Mouse (Mus musculus): ENCODE results near the gene Crim1. TPM values are rescaled to one million over a fixed set of nuclear protein-coding genes. Genes with fewer than 3 reads are reported as not detected.

The Crim1 gene
- polyA plus RNA-seq, 1 experiment from 2014 or later, result 5.8 TPM

DNA sequence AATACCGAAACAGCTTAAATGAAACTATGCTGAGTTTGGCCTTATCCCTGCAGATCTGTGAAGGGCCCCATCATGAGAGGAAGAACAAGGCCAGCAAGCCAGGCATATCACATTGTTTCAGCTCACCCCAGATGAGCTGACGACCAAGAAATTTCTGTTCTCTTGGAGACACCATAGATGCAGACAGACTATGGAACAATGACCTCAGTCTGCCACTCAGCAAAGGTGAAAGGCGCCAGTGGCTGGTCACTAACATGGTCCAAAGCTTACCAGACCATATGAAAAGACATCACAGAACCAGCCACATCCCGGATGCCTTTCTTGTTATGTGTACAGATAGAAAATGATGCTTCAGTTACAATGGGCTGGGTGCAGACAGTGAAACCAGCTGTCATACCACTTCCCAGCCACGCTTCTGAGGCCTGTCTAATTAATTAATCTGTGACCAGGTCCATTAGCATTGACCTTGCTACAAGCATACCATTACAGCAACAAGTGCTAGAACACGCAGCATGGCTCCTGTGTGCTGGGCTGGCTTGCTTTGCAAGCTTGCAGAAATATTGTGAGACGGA, 125.8 kb downstream of the Crim1 start:
- no peak overlapping the region for H3K9ac ChIP-seq (ENCODE audit: low read depth, low read length)
- no peaks in the 10 kb centered on the region for H3K9me3 ChIP-seq (ENCODE audit: control insufficient read depth, low read length)
- H3K36me3 ChIP-seq (ENCODE audit: control insufficient read depth, insufficient read depth, low read length), result no peaks in the 10 kb centered on the region
- WGBS, result 54% methylated on average over 7 of the region's 7 CpGs
- H3K27ac ChIP-seq (ENCODE audit: low read depth, low read length), result no peak overlapping the region
- no peaks in the 10 kb centered on the region for H3K27me3 ChIP-seq (ENCODE audit: control insufficient read depth, insufficient read depth, low read length)
- ATAC-seq (ENCODE audit: low FRiP score), result peak; percentile 71
- H3K4me2 ChIP-seq (replicated peaks; ENCODE audit: low read depth, low read length), result no peak overlapping the region
- no peaks in the 10 kb centered on the region for H3K4me1 ChIP-seq (replicated peaks; ENCODE audit: control insufficient read depth, insufficient read depth, low read length)
- H3K4me3 ChIP-seq (ENCODE audit: low read depth, low read length), result no peak overlapping the region
- DNase-seq (ENCODE audit: low spot score), result peak; percentile 25

DNA sequence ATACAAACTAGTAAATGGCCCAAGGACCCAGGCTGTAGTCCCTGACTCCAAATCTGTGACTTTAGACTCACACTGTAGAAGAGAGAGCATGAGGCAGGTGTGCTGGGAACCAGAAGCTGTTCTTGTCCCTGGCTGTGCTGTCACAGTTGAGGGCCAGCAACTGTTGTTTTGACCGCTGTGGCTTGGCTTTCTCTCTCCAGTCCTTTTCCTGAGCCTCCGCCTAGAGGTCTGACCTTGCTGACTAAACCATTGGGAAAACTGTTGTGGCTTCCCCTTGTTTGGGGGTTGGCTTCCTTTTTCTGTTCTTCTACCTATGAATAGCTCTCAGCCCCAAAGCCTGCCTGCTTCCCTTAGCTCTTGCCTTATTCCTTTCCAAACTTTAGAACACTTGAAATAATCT, 126.3 kb downstream of the Crim1 start:
- H3K4me1 ChIP-seq (replicated peaks; ENCODE audit: control insufficient read depth, insufficient read depth, low read length), result no peaks in the 10 kb centered on the region
- H3K4me3 ChIP-seq (ENCODE audit: low read depth, low read length), result no peak overlapping the region
- DNase-seq (ENCODE audit: low spot score), result no peak
- no peaks in the 10 kb centered on the region for H3K27me3 ChIP-seq (ENCODE audit: control insufficient read depth, insufficient read depth, low read length)
- H3K36me3 ChIP-seq (ENCODE audit: control insufficient read depth, insufficient read depth, low read length), result no peaks in the 10 kb centered on the region
- H3K9me3 ChIP-seq (ENCODE audit: control insufficient read depth, low read length), result no peaks in the 10 kb centered on the region
- 77% methylated on average over 2 of the region's 2 CpGs for WGBS
- H3K4me2 ChIP-seq (replicated peaks; ENCODE audit: low read depth, low read length), result no peak overlapping the region
- H3K27ac ChIP-seq (ENCODE audit: low read depth, low read length), result no peak overlapping the region
- no peak for ATAC-seq (ENCODE audit: low FRiP score)
- H3K9ac ChIP-seq (ENCODE audit: low read depth, low read length), result no peak overlapping the region

DNA sequence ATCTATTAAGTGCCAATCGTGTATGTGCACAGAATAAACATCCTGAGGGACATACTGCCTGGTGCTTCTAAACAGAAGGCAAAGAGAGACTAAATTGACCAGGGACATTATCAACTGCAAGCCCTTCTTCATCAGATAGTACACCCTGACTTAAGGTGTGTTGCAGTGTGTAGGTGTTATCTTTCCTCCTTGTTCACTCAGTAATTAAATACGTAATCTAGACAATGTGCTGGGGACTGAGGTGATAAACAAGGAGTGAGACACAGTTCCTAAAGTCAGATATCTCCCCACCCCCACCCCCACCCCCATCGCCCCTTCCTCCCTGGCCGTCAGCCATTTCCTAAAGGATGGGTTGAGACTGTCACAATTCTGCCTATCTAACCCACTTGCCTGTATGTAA, 127.1 kb downstream of the Crim1 start:
- no peaks in the 10 kb centered on the region for H3K36me3 ChIP-seq (ENCODE audit: control insufficient read depth, insufficient read depth, low read length)
- no peak overlapping the region for H3K4me2 ChIP-seq (replicated peaks; ENCODE audit: low read depth, low read length)
- H3K9me3 ChIP-seq (ENCODE audit: control insufficient read depth, low read length), result no peaks in the 10 kb centered on the region
- WGBS, result 80% methylated on average over 4 of the region's 4 CpGs
- H3K27me3 ChIP-seq (ENCODE audit: control insufficient read depth, insufficient read depth, low read length), result no peaks in the 10 kb centered on the region
- ATAC-seq (ENCODE audit: low FRiP score) (no peak), DNase-seq (ENCODE audit: low spot score) (no peak)
- no peak overlapping the region for H3K27ac ChIP-seq (ENCODE audit: low read depth, low read length)
- H3K4me1 ChIP-seq (replicated peaks; ENCODE audit: control insufficient read depth, insufficient read depth, low read length), result no peaks in the 10 kb centered on the region
- no peak overlapping the region for H3K4me3 ChIP-seq (ENCODE audit: low read depth, low read length)
- no peak overlapping the region for H3K9ac ChIP-seq (ENCODE audit: low read depth, low read length)

DNA sequence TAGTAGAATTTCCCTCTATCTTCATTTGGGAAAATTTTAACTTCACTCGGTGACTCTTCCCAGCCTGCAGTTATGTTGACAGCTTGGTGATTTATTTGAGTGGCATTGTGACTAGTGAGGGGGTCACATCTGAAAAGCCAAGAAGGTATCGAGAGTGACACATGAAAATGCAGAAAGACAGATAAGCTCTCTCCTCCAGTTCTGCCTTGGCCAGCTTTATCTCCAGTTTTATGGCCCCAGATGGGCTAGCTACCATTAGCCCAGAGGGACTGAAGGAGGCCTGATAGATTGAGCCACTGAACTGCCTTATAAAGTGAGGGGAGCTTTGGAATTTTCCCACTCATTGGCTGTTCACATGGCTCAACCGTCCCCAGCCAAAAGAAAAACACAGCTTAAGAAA, 128.2 kb downstream of the Crim1 start:
- no peaks in the 10 kb centered on the region for H3K4me1 ChIP-seq (replicated peaks; ENCODE audit: control insufficient read depth, insufficient read depth, low read length)
- H3K9me3 ChIP-seq (ENCODE audit: control insufficient read depth, low read length), result no peaks in the 10 kb centered on the region
- no peak overlapping the region for H3K4me2 ChIP-seq (replicated peaks; ENCODE audit: low read depth, low read length)
- H3K36me3 ChIP-seq (ENCODE audit: control insufficient read depth, insufficient read depth, low read length), result no peaks in the 10 kb centered on the region
- no peak overlapping the region for H3K4me3 ChIP-seq (ENCODE audit: low read depth, low read length)
- 48% methylated on average over 3 of the region's 3 CpGs for WGBS
- H3K9ac ChIP-seq (ENCODE audit: low read depth, low read length), result no peak overlapping the region
- no peak overlapping the region for H3K27ac ChIP-seq (ENCODE audit: low read depth, low read length)
- DNase-seq (ENCODE audit: low spot score) (no peak), ATAC-seq (ENCODE audit: low FRiP score) (no peak)
- H3K27me3 ChIP-seq (ENCODE audit: control insufficient read depth, insufficient read depth, low read length), result no peaks in the 10 kb centered on the region

DNA sequence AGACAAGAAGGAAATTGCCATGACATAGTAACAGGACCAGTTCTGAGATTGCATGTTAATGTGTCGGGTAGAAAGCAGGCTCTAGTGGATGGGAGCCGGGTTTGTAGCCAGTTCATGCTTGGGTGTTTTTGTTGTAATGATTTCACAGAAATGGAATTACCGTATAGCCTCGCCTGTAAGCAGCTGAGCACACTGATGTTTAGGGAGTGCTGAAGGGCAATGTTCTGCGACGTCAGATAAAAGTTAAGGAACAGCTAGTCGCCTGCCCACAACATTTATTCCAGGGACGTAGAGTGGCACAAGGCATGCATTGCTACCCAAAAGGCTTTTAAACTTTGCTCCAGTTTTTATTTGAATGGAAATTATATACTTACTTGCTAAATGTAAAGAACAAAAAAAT, 131.4 kb downstream of the Crim1 start:
- no peak for ATAC-seq (ENCODE audit: low FRiP score)
- Histone ChIP-seq H3K9ac (ENCODE audit: low read depth, low read length) (no peak overlapping the region), H3K27ac (ENCODE audit: low read depth, low read length) (no peak overlapping the region), H3K4me3 (ENCODE audit: low read depth, low read length) (no peak overlapping the region), H3K9me3 (ENCODE audit: control insufficient read depth, low read length) (no peaks in the 10 kb centered on the region), H3K4me1 (replicated peaks; ENCODE audit: control insufficient read depth, insufficient read depth, low read length) (no peaks in the 10 kb centered on the region), H3K27me3 (ENCODE audit: control insufficient read depth, insufficient read depth, low read length) (no peaks in the 10 kb centered on the region), H3K4me2 (replicated peaks; ENCODE audit: low read depth, low read length) (no peak overlapping the region), H3K36me3 (ENCODE audit: control insufficient read depth, insufficient read depth, low read length) (no peaks in the 10 kb centered on the region)
- WGBS, result 86% methylated on average over 8 of the region's 8 CpGs
- no peak for DNase-seq (ENCODE audit: low spot score)

DNA sequence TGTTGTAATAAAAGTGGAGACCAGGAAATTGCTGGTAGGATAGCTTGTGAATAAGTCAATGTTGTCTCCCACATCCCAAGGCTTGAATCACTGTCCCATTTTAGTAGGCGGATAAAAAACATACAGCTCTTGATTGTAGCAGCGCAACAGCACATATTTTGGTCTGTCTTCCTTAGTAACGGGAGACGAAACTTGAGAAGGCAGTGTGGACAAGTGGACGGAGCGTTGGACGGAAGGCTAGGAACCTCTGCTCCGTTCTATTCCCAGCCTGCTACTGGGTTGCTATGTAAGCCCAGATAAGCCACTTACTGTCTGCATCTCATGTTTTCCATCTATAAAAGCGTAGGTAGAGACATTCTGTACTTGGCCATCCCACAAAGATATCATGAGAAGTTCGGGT, 133.2 kb downstream of the Crim1 start:
- H3K27me3 ChIP-seq (ENCODE audit: control insufficient read depth, insufficient read depth, low read length), result no peaks in the 10 kb centered on the region
- no peaks in the 10 kb centered on the region for H3K4me1 ChIP-seq (replicated peaks; ENCODE audit: control insufficient read depth, insufficient read depth, low read length)
- DNase-seq (ENCODE audit: low spot score), result no peak
- no peaks in the 10 kb centered on the region for H3K36me3 ChIP-seq (ENCODE audit: control insufficient read depth, insufficient read depth, low read length)
- H3K4me2 ChIP-seq (replicated peaks; ENCODE audit: low read depth, low read length), result no peak overlapping the region
- no peaks in the 10 kb centered on the region for H3K9me3 ChIP-seq (ENCODE audit: control insufficient read depth, low read length)
- no peak for ATAC-seq (ENCODE audit: low FRiP score)
- WGBS, result 93% methylated on average over 10 of the region's 10 CpGs
- H3K9ac ChIP-seq (ENCODE audit: low read depth, low read length), result no peak overlapping the region
- no peak overlapping the region for H3K27ac ChIP-seq (ENCODE audit: low read depth, low read length)
- H3K4me3 ChIP-seq (ENCODE audit: low read depth, low read length), result no peak overlapping the region

DNA sequence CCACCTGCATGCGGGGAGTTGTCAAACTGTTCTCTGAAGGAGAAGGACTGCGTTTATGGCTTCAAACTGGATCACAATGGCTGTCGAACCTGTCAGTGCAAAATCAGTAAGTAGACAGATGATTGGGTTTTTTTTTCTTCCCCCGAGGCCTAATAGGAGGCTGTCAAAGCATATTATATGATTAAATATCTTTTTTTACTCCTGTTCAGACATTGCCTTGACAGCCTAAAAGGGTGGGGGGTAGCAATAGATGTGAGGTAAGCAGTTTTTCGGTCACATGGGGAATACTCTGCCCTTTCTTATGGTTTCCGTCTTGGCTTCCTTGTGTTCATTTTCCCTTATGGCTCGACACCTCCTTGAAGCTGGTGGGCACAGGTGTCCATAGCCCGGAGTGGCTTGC, 135.2 kb downstream of the Crim1 start:
- ATAC-seq (ENCODE audit: low FRiP score) (no peak), DNase-seq (ENCODE audit: low spot score) (no peak)
- Histone ChIP-seq H3K4me3 (ENCODE audit: low read depth, low read length) (no peak overlapping the region), H3K9me3 (ENCODE audit: control insufficient read depth, low read length) (no peaks in the 10 kb centered on the region), H3K9ac (ENCODE audit: low read depth, low read length) (no peak overlapping the region), H3K4me1 (replicated peaks; ENCODE audit: control insufficient read depth, insufficient read depth, low read length) (no peaks in the 10 kb centered on the region), H3K4me2 (replicated peaks; ENCODE audit: low read depth, low read length) (no peak overlapping the region), H3K27me3 (ENCODE audit: control insufficient read depth, insufficient read depth, low read length) (no peaks in the 10 kb centered on the region), H3K36me3 (ENCODE audit: control insufficient read depth, insufficient read depth, low read length) (no peaks in the 10 kb centered on the region), H3K27ac (ENCODE audit: low read depth, low read length) (no peak overlapping the region)
- 86% methylated on average over 8 of the region's 8 CpGs for WGBS

DNA sequence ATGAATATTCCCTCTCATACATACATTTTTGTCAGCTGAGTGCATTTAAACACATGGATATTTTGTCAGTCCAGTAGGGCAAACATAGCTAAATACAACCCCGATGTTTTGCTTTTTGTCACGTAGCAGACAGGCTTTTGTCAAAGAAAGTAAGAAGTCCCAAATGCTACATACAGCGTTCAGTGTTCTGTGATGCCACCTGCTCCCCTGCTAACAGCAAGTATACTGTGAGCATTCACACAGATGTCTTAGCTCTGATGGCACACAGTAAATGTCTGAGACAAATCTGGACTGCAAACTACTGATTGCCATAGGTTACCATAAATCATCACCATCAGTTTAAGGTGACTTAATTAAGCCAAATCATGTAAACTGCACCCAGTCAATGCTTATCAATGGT, 143.6 kb downstream of the Crim1 start:
- no peak overlapping the region for H3K4me3 ChIP-seq (ENCODE audit: low read depth, low read length)
- no peak for ATAC-seq (ENCODE audit: low FRiP score)
- H3K4me1 ChIP-seq (replicated peaks; ENCODE audit: control insufficient read depth, insufficient read depth, low read length), result no peaks in the 10 kb centered on the region
- WGBS, result 97% methylated on average over 3 of the region's 3 CpGs
- no peak for DNase-seq (ENCODE audit: low spot score)
- H3K36me3 ChIP-seq (ENCODE audit: control insufficient read depth, insufficient read depth, low read length), result no peaks in the 10 kb centered on the region
- no peaks in the 10 kb centered on the region for H3K9me3 ChIP-seq (ENCODE audit: control insufficient read depth, low read length)
- no peak overlapping the region for H3K9ac ChIP-seq (ENCODE audit: low read depth, low read length)
- no peak overlapping the region for H3K27ac ChIP-seq (ENCODE audit: low read depth, low read length)
- no peaks in the 10 kb centered on the region for H3K27me3 ChIP-seq (ENCODE audit: control insufficient read depth, insufficient read depth, low read length)
- H3K4me2 ChIP-seq (replicated peaks; ENCODE audit: low read depth, low read length), result no peak overlapping the region

DNA sequence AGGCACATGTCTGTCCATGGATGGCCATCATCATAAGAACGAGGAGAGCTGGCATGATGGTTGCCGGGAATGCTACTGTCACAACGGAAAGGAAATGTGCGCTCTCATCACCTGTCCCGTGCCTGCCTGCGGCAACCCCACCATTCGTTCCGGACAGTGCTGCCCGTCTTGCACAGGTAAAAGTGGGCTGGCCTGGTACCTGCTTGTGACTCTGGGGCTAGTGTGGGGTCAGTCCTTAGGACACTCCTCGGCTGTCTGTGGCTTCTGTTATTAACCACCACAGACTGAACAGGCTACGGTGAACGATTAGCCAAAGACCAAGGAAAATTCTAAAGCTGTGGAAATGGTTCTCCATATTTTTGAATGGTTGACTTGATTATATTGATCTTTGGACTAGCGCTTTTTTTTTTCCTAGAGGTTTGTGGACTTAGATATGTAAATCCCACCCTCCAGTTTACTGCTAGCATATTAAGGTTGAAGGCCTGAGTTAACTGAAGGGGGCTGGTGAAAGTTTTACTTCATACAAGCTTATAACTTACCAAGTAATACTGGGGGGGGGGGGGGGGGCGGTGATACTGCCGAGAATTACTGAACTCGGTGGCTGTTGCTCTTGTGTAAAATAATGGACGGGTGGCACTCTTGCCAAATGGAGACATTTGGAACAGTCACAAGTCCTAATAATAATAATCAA, 147.2 kb downstream of the Crim1 start:
- Histone ChIP-seq H3K36me3 (ENCODE audit: control insufficient read depth, insufficient read depth, low read length) (no peaks in the 10 kb centered on the region), H3K4me3 (ENCODE audit: low read depth, low read length) (no peak overlapping the region), H3K9ac (ENCODE audit: low read depth, low read length) (no peak overlapping the region), H3K4me1 (replicated peaks; ENCODE audit: control insufficient read depth, insufficient read depth, low read length) (no peaks in the 10 kb centered on the region), H3K4me2 (replicated peaks; ENCODE audit: low read depth, low read length) (no peak overlapping the region), H3K27ac (ENCODE audit: low read depth, low read length) (no peak overlapping the region), H3K27me3 (ENCODE audit: control insufficient read depth, insufficient read depth, low read length) (no peaks in the 10 kb centered on the region), H3K9me3 (ENCODE audit: control insufficient read depth, low read length) (no peaks in the 10 kb centered on the region)
- DNase-seq (ENCODE audit: low spot score) (no peak), ATAC-seq (ENCODE audit: low FRiP score) (no peak)
- WGBS, result 93% methylated on average over 17 of the region's 17 CpGs
